Mouse (Mus musculus): ENCODE results near the gene Dab2. TPM values are rescaled to one million over a fixed set of nuclear protein-coding genes. Genes with fewer than 3 reads are reported as not detected.

Gene Dab2
- polyA plus RNA-seq, 1 experiment from 2014 or later, result 51.2 TPM

- Histone ChIP-seq H3K9ac (peak overlapping the region; percentile 40), H3K4me1 (replicated peaks) (peaks cover 14% of the 10 kb centered on the region; the same call in 1 of the 2 replicates)
- 2% methylated on average over 49 of the region's 49 CpGs for WGBS
These were observed 86.8 kb downstream of the Dab2 start for GRCm38 (mm10) chr15:6386159-6386951.

GRCm38 (mm10) chr15:6386961-6387728 is 87.6 kb downstream of the Dab2 start:
- peak overlapping the region; percentile 56 for H3K27ac ChIP-seq
- WGBS, result 6% methylated on average over 19 of the region's 19 CpGs
- ATAC-seq, result peak; percentile 35; the same call in 1 of the 2 replicates

More at GRCm38 (mm10) chr15:6386159-6386951, 86.8 kb downstream of the Dab2 start:
- Histone ChIP-seq H3K4me3 (replicated peaks) (peak overlapping the region; percentile 50), H3K4me2 (replicated peaks) (peak overlapping the region; percentile 75), H3K36me3 (no peaks in the 10 kb centered on the region), H3K9me3 (no peaks in the 10 kb centered on the region), H3K27ac (peak overlapping the region; percentile 56), H3K27me3 (replicated peaks) (no peaks in the 10 kb centered on the region)
- peak; percentile 94 for ATAC-seq

GRCm38 (mm10) chr15:6387729-6388070 is 88.1 kb downstream of the Dab2 start:
- 0 out of 2 replicates have a peak overlapping the region, but pooled peaks have one; percentile 27 for H3K27ac ChIP-seq
- H3K9ac ChIP-seq, result peak overlapping the region; percentile 40
- no peaks in the 10 kb centered on the region for H3K27me3 ChIP-seq (replicated peaks)
- H3K36me3 ChIP-seq, result no peaks in the 10 kb centered on the region
- H3K4me1 ChIP-seq (replicated peaks), result peaks cover 14% of the 10 kb centered on the region; the same call in 1 of the 2 replicates
- H3K4me2 ChIP-seq (replicated peaks), result peak overlapping the region; percentile 75
- 15% methylated on average over 6 of the region's 6 CpGs for WGBS
- no peaks in the 10 kb centered on the region for H3K9me3 ChIP-seq
- ATAC-seq, result no peak
- peak overlapping the region; percentile 50 for H3K4me3 ChIP-seq (replicated peaks)

More at GRCm38 (mm10) chr15:6386961-6387728, 87.6 kb downstream of the Dab2 start:
- Histone ChIP-seq H3K9me3 (no peaks in the 10 kb centered on the region), H3K36me3 (no peaks in the 10 kb centered on the region), H3K4me3 (replicated peaks) (peak overlapping the region; percentile 50), H3K9ac (peak overlapping the region; percentile 40), H3K27me3 (replicated peaks) (no peaks in the 10 kb centered on the region), H3K4me1 (replicated peaks) (peaks cover 14% of the 10 kb centered on the region; the same call in 1 of the 2 replicates), H3K4me2 (replicated peaks) (peak overlapping the region; percentile 75)

GRCm38 (mm10) chr15:6388146-6388545 is 88.6 kb downstream of the Dab2 start:
- Histone ChIP-seq H3K4me3 (replicated peaks) (peak overlapping the region; percentile 50), H3K36me3 (no peaks in the 10 kb centered on the region), H3K4me2 (replicated peaks) (peak overlapping the region; percentile 75), H3K27ac (0 out of 2 replicates have a peak overlapping the region, but pooled peaks have one; percentile 27), H3K27me3 (replicated peaks) (no peaks in the 10 kb centered on the region), H3K9me3 (no peaks in the 10 kb centered on the region), H3K4me1 (replicated peaks) (peaks cover 14% of the 10 kb centered on the region; the same call in 1 of the 2 replicates), H3K9ac (no peak overlapping the region)
- ATAC-seq, result no peak
- WGBS, result 44% methylated on average over 3 of the region's 3 CpGs

GRCm38 (mm10) chr15:6388631-6389030 is 89.0 kb downstream of the Dab2 start:
- ATAC-seq, result no peak
- Histone ChIP-seq H3K27me3 (replicated peaks) (no peaks in the 10 kb centered on the region), H3K4me3 (replicated peaks) (0 out of 2 replicates have a peak overlapping the region, but pooled peaks have one; percentile 50), H3K9ac (no peak overlapping the region), H3K9me3 (no peaks in the 10 kb centered on the region), H3K27ac (no peak overlapping the region), H3K4me2 (replicated peaks) (peak overlapping the region; percentile 75), H3K36me3 (no peaks in the 10 kb centered on the region), H3K4me1 (replicated peaks) (peaks cover 14% of the 10 kb centered on the region; the same call in 1 of the 2 replicates)
- WGBS, result 92% methylated on average over 7 of the region's 7 CpGs

- no peak overlapping the region; the same call in 1 of the 2 replicates for H3K4me2 ChIP-seq (replicated peaks)
- no peak for ATAC-seq
- no peak overlapping the region for H3K4me3 ChIP-seq (replicated peaks)
- WGBS, result 78% methylated on average over 4 of the region's 4 CpGs
- peaks cover 9% of the 10 kb centered on the region; the same call in 1 of the 2 replicates for H3K4me1 ChIP-seq (replicated peaks)
- H3K9ac ChIP-seq, result no peak overlapping the region
- H3K27me3 ChIP-seq (replicated peaks), result no peaks in the 10 kb centered on the region
- H3K27ac ChIP-seq, result no peak overlapping the region
- no peaks in the 10 kb centered on the region for H3K9me3 ChIP-seq
- no peaks in the 10 kb centered on the region for H3K36me3 ChIP-seq
These were observed 90.5 kb downstream of the Dab2 start for GRCm38 (mm10) chr15:6390106-6390505.

GRCm38 (mm10) chr15:6390657-6391056 is 91.1 kb downstream of the Dab2 start:
- H3K27me3 ChIP-seq (replicated peaks), result no peaks in the 10 kb centered on the region
- no peak overlapping the region for H3K27ac ChIP-seq
- WGBS, result 37% methylated on average over 2 of the region's 2 CpGs
- no peak overlapping the region for H3K4me3 ChIP-seq (replicated peaks)
- peaks cover 9% of the 10 kb centered on the region; the same call in 1 of the 2 replicates for H3K4me1 ChIP-seq (replicated peaks)
- no peak overlapping the region for H3K4me2 ChIP-seq (replicated peaks)
- H3K36me3 ChIP-seq, result no peaks in the 10 kb centered on the region
- no peaks in the 10 kb centered on the region for H3K9me3 ChIP-seq
- no peak overlapping the region for H3K9ac ChIP-seq
- ATAC-seq, result no peak

- 89% methylated on average over 3 of the region's 3 CpGs for WGBS
- Histone ChIP-seq H3K4me3 (replicated peaks) (no peak overlapping the region), H3K36me3 (no peaks in the 10 kb centered on the region), H3K4me2 (replicated peaks) (no peak overlapping the region), H3K9me3 (no peaks in the 10 kb centered on the region), H3K27me3 (replicated peaks) (no peaks in the 10 kb centered on the region), H3K4me1 (replicated peaks) (peaks cover 9% of the 10 kb centered on the region; the same call in 1 of the 2 replicates), H3K27ac (no peak overlapping the region), H3K9ac (no peak overlapping the region)
- ATAC-seq, result no peak
These were observed 92.3 kb downstream of the Dab2 start for GRCm38 (mm10) chr15:6391886-6392285.

GRCm38 (mm10) chr15:6393624-6394023 is 94.0 kb downstream of the Dab2 start:
- Histone ChIP-seq H3K9ac (no peak overlapping the region), H3K4me2 (replicated peaks) (no peak overlapping the region), H3K4me3 (replicated peaks) (no peak overlapping the region), H3K36me3 (no peaks in the 10 kb centered on the region), H3K27ac (no peak overlapping the region), H3K4me1 (replicated peaks) (0 out of 2 replicates have a peak, but pooled peaks cover 3% of the 10 kb centered on the region), H3K9me3 (no peaks in the 10 kb centered on the region), H3K27me3 (replicated peaks) (no peaks in the 10 kb centered on the region)
- WGBS, result 92% methylated on average over 4 of the region's 4 CpGs
- no peak for ATAC-seq

GRCm38 (mm10) chr15:6398211-6398610 is 98.6 kb downstream of the Dab2 start:
- Histone ChIP-seq H3K27me3 (replicated peaks) (no peaks in the 10 kb centered on the region), H3K4me3 (replicated peaks) (no peak overlapping the region), H3K4me2 (replicated peaks) (no peak overlapping the region), H3K9me3 (no peaks in the 10 kb centered on the region), H3K9ac (no peak overlapping the region), H3K36me3 (no peaks in the 10 kb centered on the region), H3K4me1 (replicated peaks) (no peaks in the 10 kb centered on the region), H3K27ac (no peak overlapping the region)
- ATAC-seq, result no peak
- WGBS, result 93% methylated on average over 4 of the region's 4 CpGs

GRCm38 (mm10) chr15:6398881-6399280 is 99.3 kb downstream of the Dab2 start:
- no peaks in the 10 kb centered on the region for H3K9me3 ChIP-seq
- no peak overlapping the region for H3K27ac ChIP-seq
- WGBS, result 83% methylated on average over 6 of the region's 6 CpGs
- H3K27me3 ChIP-seq (replicated peaks), result no peaks in the 10 kb centered on the region
- H3K4me3 ChIP-seq (replicated peaks), result no peak overlapping the region
- no peak for ATAC-seq
- no peaks in the 10 kb centered on the region for H3K36me3 ChIP-seq
- H3K9ac ChIP-seq, result no peak overlapping the region
- H3K4me2 ChIP-seq (replicated peaks), result no peak overlapping the region
- H3K4me1 ChIP-seq (replicated peaks), result no peaks in the 10 kb centered on the region

- Histone ChIP-seq H3K9ac (no peak overlapping the region), H3K27me3 (replicated peaks) (no peaks in the 10 kb centered on the region), H3K36me3 (no peaks in the 10 kb centered on the region), H3K4me1 (replicated peaks) (no peaks in the 10 kb centered on the region), H3K4me2 (replicated peaks) (no peak overlapping the region), H3K4me3 (replicated peaks) (no peak overlapping the region), H3K9me3 (no peaks in the 10 kb centered on the region), H3K27ac (no peak overlapping the region)
- no peak for ATAC-seq
- WGBS, result 62% methylated on average over 8 of the region's 8 CpGs
These were observed 100.5 kb downstream of the Dab2 start for GRCm38 (mm10) chr15:6400115-6400514.

All from intestine, embryonic 15.5 days (tissue).